Mouse (Mus musculus) stomach, postnatal 0 days (tissue): ENCODE data around the gene F13a1.

Source experiments
- CTCF ChIP-seq: IDR thresholded peaks from 2 replicates; pipeline ENCODE4 v1.5.1; 2016; ENCODE audit warnings: antibody characterized with exemption, low read depth, mild to moderate bottlenecking, moderate library complexity
- EP300 ChIP-seq: optimal IDR thresholded peaks from 2 replicates; pipeline ENCODE3; 2016; ENCODE audit warnings: antibody characterized with exemption

- TF ChIP-seq EP300, result no peak
- TF ChIP-seq CTCF, result no peak
Measured at GRCm38 (mm10) chr13:37034745-37035144, 15.3 kb downstream of the F13a1 start.
